Mouse (Mus musculus): Measurements from ENCODE around the gene Slc39a12. TPM values are rescaled to one million over a fixed set of nuclear protein-coding genes. Genes with fewer than 3 reads are reported as not detected.

The Slc39a12 gene
- not detected for polyA plus RNA-seq (2014; fragmentation: Illumina TruSeq; extraction: RNeasy Lipid Tissue Mini Kit (QIAGEN cat#74804); ENCODE audit: low read depth, low replicate concordance)

GRCm38 (mm10) chr2:14388162-14388561, at the start of gene Slc39a12:
Slc39a12 (plus strand) TSS chr2:14388316.

Other genes with a start within 250 kb of the Slc39a12 start
- 0.23 TPM for gene Tmem236, start 213.8 kb upstream of the Slc39a12 start, polyA plus RNA-seq (2014; fragmentation: Illumina TruSeq; extraction: RNeasy Lipid Tissue Mini Kit (QIAGEN cat#74804); ENCODE audit: low read depth, low replicate concordance)
- gene Mrc1, start 158.9 kb upstream of the Slc39a12 start, polyA plus RNA-seq (2014; fragmentation: Illumina TruSeq; extraction: RNeasy Lipid Tissue Mini Kit (QIAGEN cat#74804); ENCODE audit: low read depth, low replicate concordance), result 43.7 TPM
- 69.5 TPM for gene Cacnb2, start 214.8 kb downstream of the Slc39a12 start, polyA plus RNA-seq (2014; fragmentation: Illumina TruSeq; extraction: RNeasy Lipid Tissue Mini Kit (QIAGEN cat#74804); ENCODE audit: low read depth, low replicate concordance)

Measured in adrenal gland, adult 10 weeks (tissue).